Mouse (Mus musculus): Measurements from ENCODE around the gene Chd6.

The Chd6 gene

DNA sequence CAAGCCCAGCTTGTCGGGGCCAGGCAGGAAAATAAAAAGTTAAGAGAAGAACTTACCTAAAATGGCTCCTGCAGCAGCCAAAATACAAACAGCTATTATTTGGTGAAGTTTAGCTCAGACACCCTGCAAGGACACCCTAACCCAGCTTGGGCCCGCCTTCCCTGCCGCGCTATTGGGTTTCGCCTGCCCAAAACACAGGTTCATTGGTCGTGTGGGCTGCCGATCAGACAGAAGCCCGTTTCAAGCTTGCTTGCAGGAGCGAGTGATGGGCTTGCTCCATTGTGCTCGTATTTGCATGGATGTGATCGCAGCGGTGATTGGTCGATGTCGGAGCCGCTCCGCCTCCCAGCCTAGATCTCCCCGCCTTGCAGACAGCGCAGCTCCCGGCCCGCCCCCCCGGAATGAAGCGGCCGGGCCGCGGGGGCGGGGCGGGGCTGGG is at the start of gene Chd6:
Gene Chd6, minus strand, starts transcription at position 143 of the 439 bp plus-strand sequence.
- DNase-seq: peak; percentile 98

DNA sequence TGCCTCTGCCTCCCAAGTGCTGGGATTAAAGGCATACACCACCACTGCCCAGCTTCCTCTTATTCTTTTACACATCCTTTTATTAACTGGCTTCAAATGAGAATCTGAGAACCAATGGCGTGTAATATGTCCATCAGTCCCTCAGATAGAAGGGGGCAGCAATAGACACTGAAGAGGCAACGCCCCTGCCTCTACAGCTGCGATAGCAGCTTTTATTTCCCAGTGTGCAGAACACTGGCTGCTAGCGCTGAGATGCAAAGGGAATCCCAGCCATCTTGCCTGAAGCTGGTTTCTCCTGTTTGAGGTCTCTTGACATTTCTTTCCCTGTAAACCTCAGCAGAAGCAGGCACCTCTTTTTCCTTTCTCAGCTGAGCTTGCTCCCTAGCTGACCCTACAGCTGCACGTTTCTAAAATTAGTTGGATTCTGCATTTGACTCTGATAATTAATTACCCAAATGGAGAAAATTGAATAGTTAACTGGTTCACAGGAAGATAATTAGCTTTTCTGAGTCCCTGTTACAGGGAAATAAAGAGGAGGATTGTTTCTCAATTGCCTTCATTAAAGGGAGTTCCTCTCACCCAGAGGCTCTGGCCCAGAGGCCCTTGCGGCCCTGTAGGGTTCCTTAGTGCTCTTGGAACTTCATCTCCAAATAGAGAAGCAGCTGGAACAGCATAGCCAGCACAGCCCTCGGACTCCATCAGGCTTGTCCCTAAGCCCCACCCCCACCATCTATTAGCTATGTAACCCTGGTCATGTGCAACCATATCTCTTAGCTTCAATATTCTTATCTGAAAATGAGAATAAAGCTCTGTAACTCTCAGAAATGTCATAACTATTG is 41.3 kb upstream of the Chd6 start:
- no peak for DNase-seq

DNA sequence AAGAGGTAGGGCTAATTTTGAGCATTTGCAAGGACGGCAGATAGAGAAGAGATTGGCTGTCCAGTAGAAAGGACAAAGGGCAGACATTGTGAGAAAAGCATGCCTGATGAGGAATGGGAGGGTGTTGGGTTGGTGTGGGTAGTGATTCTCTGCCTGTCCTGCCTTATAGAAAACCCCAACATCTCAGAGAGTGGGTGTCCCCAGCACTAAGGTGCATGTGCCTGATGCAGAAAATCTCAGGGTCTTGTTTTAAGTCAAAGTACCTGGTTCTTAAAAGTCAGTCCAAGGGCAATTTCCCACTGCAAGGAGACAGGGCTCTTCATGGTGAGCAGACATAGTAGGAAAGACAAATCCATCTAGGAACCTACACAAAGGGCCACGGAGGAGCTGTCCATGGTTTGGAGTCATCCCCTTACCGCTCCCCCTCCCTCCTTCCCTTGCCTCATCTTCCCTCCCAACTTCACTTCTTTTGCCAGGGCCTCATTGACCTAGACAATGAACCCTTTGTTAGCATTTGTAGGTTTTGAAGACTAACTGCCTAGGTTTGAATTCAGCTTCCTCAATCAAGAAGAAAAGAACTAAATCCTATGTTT is 39.6 kb upstream of the Chd6 start:
- no peak for DNase-seq

DNA sequence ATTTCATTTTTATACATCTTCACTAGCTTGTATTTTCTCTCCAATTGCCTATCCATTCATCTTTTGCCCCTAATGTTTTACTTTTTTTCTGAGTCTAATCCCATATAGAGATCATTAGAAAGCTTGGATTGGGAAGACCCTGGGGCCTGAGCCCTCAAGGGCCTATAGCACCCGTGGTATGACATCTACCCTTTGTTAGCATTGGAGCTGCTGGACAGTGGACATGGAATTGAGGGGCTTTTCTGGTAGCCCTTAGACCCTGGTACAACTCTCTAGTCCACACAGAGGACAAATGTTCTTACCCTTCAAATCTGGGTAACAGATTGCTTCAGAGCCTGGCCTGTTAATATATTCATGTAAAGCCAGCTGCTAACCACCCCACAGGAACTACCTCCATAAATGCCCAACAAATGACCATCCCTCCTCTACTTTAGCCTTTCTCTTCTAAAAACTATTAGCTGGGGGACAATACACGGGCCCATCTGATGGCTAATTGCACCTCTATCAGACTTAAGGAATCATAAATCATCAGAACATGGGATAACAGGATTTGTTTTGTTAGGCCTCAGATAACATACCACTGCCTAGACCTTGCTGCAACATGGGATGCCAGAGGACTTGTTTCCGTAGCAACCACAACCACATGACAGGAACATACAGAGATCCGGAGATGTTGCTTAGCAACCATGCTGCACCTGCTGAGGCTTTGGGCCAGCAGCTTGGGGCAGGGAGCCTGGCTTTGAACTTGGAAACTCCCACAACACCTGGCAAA is 39.0 kb upstream of the Chd6 start:
- DNase-seq: no peak

DNA sequence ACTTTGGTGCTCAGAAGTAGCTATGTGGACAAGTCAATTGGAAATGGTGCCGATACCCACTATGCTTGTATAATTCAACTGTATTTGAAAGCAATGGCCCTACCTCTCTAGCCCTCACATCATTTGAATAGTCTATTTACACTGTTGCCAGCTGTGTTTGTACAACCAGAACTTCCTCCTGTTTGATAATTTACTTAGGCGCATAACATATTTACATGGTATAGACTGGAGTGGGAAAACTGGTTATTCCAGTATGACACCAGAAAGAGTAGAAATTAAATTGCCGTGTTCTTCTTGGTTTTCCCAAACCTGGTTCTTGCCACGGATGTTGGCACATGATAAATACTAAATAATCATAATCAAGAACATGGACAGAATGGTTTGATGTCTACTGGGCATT is 35.9 kb upstream of the Chd6 start:
- no peak for DNase-seq

DNA sequence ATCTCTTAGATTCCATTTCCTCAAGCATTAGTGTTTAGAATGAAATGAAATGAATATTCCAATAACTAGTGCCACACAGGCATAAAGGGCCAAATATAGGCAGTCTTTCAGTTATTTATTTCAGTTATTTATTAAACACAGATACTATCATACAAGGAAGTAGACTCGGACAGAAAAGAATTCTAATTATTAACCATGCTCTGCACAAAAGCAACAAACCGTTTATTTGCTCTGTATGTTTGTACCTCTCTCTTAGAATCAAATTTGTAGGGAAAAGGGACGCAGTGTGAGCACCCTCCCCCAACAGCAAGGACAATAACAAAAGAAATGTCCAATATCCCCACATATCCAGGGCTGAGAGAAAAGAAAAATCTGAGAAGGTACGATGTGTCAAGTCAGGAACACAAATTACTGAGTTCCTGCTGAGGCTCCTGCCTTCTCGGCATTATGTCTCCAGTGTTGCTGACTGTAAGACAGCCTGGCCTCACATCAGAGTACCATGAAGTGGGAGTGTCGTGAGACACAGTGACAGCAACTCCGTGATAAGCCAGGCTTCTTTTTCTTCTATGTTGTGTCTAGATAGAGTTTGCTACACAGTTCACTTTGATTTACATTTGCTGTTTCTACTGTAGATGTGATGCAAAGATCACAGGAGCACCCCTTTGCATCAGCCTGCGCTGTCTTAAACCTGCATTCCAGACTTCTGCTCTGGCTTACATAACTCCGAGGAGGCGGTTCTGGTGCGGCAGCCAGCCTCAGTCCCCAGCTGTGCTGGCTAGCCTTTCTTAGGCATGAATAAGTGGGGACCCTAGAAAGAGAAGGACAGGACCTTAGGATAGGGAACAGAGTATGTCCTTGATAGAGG is 30.0 kb upstream of the Chd6 start:
- no peak for DNase-seq

DNA sequence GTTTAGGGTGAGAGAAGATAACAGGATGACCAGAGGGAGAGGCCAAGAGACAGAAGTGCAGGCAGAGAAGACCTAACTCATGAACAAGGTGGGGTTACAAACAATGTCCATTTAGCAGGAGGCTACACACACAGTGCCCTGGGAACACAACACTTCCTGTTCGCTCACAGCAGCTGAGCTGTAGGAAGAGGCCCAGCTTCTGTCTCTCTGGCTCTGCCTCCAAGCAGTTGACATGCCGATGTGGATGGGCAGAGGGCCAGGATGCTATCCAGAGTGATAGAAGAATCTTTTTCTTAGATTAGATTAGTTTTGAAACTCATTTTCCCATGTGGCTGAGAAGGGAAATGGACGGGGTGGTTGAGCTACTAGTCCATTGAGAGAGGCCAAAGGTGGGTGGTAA is 28.1 kb upstream of the Chd6 start:
- DNase-seq: no peak

DNA sequence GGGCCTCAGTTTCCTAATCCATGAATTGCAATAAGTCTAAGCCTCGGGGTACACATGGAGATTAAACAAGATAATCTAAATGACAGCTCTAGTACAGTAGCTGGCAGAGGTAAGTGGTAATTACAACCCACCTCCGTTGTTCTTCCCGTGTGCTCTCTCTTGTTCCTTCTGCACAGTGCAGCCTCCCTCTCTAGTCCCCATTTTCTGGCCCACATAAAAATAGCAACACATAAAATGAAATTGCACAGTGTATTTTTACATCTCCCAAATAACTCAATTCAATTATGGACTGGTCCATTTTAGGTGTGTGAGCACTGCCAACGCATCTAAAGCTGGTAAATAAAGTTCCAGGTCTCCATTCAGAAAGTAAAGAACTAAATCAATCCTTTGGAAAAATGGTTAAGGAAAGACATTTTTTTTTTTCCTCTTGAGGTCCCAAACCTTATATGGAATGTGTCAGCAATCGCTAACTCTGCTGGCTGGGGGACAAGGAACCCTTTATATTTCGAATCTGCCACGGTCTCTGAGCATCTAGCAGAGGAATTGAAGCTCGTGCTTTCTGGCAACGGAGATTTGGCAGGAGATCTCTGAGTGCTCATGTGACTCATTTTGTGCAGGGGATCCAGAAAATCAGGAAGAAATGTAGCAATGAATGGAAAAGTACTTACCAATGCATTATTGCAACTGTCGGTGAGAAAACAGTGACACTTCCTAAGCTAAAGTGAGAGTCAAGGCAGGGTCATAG is 19.7 kb upstream of the Chd6 start:
- no peak for DNase-seq

DNA sequence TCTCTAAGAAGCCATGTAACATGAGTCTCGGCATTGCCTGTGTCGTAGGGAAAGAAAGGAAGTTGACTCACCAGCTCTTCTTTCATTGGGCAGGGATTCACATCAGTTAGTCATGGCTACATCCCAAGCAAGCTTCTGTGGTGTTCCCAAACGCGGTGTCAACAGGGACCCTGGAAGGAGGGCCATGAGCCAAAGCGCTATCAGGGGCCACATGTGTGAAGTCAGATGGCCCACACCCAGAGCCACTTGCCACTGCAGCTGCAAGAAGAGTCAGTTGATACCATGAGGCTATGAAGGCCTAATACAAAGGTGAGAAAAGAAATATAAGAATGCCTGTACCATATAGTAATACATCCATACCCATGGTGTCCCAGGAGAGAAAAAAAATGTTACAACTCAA is 3.1 kb upstream of the Chd6 start:
- DNase-seq: no peak

DNA sequence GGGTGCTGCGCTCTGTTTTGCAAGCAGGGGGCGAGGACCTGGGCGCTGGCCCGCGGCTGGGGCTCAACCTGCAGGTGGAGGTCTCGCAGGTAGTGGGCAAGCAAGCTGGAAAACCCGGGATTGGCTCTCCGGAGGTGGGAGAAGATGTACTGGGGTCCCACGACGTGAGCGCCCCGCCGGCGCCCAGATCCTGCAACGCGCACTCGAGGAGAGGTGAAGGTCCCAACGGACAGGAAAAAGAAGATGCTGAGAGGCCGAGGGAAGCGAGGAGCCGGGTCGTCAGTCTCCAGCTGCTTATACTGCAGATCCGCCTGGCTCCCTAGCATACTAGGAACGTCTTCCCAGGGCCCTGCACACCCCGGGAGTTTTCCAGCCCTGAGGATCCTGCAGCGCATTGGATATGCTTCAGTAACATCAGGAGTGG is 535 bp upstream of the Chd6 start:
- no peak for DNase-seq

DNA sequence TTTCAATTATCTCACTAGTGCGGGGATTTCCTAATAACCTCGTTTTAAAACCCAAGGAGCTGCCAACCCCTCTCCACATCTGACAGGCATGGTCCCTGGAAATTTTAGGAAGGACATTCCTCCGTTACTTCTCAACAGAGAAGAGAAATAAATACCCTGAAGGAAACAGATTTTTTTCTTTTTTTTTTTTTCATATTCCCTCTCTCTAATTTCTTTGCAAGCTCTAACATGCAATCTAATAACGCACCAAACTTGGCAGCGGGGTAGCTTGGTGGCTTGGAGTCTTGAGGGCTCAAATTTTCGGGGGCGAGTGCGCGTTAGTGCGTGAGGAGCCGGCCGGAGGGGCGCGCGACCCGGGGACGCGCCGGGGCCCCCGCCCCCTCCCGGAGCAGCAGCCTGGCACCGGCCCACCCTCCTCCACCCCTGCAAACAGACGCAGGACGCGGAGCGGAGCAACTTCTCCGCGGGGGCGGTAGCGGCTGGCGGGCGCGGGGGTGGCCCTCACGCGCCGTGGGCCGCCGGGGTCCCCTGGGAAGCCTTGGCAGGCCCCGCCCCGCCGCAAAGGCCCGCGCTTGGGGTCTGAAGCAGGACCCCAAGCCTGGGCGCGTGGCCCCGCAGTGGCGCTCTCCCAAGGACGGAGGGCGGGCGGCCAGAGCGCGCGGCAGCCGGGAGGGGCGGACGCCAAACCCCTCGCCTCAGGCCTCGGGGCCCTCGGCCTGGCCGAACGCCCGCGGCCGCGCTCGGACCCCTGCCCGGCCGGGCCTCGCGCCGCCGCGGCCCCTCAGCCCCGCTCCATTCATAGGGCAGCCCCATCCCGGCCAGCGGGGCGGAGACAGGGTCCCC is 569 bp downstream of the Chd6 start:
- DNase-seq: peak; percentile 53

DNA sequence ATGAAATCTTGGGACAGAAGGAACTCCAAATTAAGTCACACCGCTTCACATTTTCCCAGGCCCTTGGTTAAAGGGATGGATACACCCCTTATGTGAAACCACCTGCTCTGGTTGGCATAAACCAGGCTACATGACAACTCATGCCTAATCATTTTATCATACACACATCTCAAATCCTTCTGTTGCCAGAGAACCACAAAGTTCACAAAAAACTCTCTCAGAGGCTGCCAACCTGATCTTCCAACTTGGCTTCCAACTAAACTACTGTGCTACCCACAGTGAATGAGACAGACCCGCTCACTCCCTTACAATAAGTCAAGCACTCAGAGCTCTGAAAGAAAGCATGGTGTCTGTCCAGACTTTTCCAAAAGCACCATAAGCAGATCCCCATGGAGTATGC is 1.6 kb downstream of the Chd6 start:
- no peak for DNase-seq

DNA sequence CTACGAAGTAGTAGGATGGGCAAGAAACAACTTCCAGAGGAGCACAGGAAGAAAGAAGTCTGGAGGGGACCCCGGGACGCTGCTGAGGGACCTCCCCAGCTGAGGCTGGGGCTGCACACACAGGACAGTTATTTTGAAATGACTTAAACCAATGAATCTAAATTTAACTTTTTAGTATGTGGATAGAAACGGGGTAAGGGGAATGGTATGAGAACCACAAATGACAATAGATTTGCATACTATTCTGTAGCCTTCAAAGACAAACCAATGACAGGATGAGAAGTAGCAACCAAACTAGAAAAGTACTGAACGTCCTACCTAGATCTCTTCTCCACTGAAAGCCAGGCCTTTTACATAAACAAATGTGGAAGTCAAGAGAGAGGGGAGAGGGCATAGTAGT is 5.1 kb downstream of the Chd6 start:
- no peak for DNase-seq

DNA sequence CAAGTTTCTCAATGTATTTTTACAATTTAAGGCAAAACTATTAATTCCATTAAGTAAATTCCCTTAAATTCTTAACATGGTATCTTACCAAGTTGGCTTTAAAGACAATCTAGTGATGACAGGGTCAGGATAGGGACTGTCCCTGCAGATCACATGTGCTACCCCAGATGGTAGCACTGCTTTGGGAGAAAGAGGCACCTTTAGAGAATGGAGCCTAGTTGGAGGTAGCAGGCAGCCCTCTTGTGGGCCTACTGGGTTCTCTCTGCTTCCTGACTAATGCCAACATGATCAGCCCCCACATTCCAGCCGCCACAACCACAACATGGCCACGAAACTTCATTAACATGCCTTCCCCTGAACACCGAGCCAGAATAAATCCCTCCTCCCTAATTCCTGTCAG is 6.8 kb downstream of the Chd6 start:
- no peak for DNase-seq

DNA sequence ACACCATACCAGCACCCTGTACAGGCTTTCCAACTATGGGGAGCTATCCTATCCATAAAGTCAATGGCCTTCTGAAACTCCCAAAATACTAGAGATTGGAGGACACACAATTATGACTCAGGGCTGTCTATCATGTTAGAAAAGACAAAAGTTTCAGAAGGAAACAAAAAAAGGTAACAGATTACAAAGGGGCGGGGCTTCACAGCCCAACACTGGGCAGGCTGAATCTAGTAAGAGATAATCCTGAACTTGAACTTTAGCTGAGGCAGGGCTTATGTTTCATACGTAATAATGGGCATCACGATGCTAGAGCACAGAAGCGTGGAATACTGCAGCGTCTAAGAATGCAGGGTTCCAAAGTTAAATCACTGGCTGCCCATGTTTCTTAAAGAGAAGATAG is 11.1 kb downstream of the Chd6 start:
- no peak for DNase-seq

DNA sequence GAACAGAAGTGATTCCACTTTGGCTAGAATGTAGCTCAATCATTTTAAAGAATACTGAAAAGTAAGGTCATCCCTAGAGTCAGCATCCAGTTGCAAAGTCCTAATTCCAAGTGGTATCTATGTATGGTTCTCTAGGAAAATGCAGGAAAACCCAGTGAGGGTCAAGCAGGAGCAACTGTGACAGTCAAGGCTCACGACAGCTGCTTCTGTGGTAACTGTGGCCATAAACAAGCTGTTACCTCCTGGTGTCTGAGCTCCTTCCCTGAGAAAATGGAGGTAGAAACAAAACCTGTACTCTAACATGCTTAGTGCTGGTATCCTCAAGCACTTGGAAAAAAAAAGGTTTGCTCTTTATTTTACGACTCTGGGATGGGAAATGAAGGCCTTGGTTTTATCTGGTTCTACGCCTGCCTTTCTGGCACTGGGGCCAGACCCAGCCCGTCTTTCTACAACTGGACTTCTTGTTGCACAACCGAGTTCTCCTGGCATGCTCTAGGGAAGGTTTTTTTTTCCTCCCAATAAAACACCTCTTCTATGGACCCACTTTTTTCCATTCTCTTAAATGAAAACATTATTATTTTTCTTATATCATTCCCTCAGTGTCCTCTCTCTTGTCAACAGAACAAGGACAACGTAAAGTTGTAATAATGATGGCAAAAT is 18.0 kb downstream of the Chd6 start:
- DNase-seq: no peak

DNA sequence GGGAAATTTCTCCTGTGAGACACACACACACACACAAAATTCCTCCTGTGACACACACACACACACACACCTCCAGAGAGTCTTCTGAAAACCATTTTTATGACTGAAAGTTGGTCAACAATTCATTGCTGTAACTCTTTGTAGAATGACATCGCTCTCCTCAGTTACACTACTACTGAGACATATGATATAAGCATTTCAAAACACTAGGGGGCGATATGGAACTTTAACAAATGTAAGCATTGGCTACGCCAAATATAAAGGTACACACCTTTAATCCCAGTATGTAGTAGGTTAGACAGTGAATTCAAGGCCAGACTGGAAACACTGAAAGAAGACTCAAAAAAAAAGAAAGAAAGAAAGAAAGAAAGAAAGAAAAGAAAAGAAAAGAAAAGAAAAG is 18.7 kb downstream of the Chd6 start:
- no peak for DNase-seq

DNA sequence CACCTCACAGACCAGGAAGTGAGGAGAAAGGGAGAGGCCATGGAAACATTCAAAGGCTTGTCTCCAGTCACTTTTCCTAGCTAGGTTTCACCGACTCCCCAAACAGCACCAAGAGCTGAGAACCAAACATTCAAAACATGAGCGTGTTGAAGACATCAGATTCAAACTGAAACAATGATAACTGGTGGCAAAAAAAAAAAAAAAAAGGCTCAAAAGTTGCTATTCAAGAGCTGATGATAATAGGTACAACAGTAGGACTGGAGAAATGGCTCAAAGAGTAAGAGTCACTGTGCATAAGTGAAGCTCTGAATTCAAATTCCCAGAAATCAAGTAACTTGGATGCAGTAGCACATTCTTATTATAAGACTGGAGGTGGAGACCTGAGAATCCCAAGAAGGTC is 30.3 kb downstream of the Chd6 start:
- no peak for DNase-seq

DNA sequence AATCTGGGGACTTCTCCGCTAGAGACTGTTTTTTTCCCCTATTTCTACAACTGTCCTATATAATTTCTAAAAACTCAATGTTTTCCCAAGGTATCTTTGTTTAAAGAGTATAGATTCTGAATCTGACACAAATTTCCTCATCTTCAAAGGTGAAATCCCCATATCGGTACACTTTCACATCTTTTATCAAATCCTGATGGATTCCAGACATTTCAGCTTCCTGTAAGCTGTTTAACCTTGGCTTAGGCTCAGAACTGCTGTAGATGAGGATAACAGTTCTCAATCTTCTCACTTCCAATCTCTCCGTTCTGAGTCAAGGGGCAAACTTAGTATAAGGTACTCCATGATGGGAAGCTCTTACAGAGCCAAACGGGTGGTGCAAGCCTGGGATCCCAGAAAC is 32.6 kb downstream of the Chd6 start:
- no peak for DNase-seq

DNA sequence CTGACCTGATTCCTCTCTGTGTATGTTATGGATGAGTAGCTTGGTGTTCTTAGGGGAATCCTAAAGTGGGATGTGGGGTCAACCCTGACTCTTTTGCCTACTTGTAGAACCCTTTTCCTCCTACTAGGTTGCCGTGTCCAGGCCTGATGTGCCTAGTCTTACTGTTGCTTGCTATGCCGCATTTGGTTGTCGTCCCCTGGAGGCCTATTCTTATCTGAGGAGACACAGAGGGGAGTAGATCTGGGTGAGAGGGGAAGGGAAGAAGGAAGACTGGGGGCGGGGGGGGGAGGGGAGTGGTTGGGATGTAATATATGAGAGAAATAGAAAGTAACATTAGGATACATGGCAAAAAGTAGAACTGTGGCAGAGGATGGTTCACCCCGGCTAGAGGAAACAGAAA is 33.3 kb downstream of the Chd6 start:
- no peak for DNase-seq
